Mouse (Mus musculus): Measurements from ENCODE around the gene Gm3005.
"Not testable (repeated sequence)": the region's sequence is repeated elsewhere in the genome, so short reads cannot be mapped to it uniquely, and the experiment has no call there.

Gene Gm3005

DNA sequence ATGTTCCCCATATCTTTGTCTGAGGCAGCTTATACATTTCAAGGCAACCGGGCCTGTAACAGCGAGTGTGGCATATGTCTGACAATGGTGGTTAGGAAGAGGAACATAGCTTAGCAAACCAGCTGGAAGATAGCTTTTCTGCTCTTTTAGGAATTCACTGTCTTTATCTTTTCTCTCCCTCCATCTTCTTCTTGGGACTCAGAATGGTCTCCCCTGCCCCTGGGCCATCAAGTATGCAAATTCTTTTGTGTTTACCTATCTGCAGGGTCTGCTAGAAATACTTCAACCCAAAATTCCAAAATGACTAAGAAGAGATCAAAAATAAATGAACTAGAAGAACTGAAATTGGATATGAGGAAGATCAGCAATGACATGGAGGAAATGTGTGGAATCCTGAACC is at the start of gene Gm3005:
TSS of gene Gm3005 (plus strand) at position 301 of the 400 bp plus-strand sequence.
- DNase-seq, result not testable (repeated sequence)

DNA sequence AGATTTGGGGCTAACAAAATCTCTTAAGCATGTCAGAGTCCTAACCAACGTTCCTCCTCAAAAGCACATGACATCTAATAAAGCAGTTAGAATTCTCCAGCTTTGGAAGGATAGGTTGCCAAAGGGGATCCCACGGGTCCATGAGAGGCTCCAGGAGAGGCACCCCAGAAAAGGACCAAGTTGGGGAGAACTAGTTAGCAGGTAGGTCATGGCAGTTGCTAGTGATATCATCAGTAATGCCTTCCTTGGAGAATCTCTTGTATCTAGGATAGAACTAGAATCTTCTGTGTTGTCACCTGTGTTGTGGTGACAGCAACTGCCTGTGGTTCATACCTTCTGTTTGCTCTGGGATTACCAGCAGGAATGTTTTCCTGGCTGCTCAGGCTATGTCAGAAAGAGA is 33.1 kb upstream of the Gm3005 start, which contains the start of gene Gm10413:
TSS of gene Gm10413 (plus strand) at position 301 of the 400 bp plus-strand sequence.
- DNase-seq, result not testable (repeated sequence)

DNA sequence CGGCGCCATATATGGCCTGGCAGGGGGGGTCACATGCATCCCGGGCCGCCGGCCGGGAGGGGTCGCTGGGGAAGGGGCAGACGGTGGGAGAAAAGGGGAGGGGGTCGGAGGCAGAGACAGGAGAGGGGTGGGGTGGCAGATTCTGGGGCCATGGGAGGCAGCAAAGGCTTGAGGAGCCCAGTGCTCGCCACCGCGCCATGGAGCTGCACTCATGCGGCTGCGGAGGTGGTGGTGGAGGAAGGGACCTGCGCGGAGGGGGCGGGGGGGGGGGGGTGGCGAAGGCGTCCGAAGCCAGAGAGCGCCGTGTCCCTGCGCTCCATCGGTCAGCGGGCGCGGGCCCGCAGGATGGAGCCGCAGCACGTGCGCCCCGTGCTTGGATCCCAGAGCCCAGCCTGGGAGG is 15.6 kb upstream of the Gm3005 start, which contains the start of gene Gm10409:
TSS of gene Gm10409 (plus strand) at position 301 of the 400 bp plus-strand sequence.
- DNase-seq, result not testable (repeated sequence)

DNA sequence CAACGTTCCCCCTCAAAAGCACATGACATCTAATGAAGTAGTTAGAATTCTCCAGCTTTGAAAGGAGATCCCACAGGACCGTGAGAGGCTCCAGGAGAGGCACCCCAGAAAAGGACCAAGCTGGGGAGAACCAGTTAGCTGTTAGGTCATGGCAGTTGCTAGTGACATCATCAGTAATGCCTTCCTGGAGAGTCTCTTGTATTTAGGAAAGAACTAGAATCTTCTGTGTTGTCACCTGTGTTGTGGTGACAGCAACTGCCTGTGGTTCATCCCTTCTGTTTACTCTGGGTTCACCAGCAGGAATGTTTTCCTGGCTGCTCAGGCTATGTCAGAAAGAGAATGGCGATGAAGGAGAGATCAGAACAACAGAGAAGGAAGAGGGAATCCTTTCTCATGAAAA is 21.2 kb downstream of the Gm3005 start, which contains the start of gene Gm10408:
TSS of gene Gm10408 (plus strand) at position 301 of the 400 bp plus-strand sequence.
- not testable (repeated sequence) for DNase-seq

DNA sequence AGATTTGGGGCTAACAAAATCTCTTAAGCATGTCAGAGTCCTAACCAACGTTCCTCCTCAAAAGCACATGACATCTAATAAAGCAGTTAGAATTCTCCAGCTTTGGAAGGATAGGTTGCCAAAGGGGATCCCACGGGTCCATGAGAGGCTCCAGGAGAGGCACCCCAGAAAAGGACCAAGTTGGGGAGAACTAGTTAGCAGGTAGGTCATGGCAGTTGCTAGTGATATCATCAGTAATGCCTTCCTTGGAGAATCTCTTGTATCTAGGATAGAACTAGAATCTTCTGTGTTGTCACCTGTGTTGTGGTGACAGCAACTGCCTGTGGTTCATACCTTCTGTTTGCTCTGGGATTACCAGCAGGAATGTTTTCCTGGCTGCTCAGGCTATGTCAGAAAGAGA is 206.3 kb downstream of the Gm3005 start, which contains the start of gene Gm3012:
TSS of gene Gm3012 (plus strand) at position 301 of the 400 bp plus-strand sequence.
- not testable (repeated sequence) for DNase-seq

Data from kidney, postnatal 25 days (tissue).